Mouse (Mus musculus): ENCODE measurements around the gene Slc38a3.

Slc38a3 gene

DNA sequence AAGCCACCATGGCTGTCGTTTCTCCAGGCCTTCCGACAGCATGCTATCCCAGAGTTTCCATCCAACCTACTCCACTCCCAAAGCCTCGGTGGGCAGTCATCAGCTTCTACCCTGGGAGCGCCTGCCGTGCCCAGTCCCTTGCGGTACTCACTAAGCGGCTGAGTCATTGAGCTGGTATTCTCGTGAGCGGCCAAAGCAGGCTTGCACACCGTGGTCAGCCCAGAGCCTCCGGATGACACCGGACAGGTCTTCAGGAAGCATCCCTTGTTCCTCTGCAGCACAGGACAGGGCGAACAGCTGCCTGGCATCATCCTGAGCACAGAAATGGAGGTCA, 49.8 kb downstream of the Slc38a3 start:
- no peak for DNase-seq (ENCODE audit: low read depth, low spot score)

DNA sequence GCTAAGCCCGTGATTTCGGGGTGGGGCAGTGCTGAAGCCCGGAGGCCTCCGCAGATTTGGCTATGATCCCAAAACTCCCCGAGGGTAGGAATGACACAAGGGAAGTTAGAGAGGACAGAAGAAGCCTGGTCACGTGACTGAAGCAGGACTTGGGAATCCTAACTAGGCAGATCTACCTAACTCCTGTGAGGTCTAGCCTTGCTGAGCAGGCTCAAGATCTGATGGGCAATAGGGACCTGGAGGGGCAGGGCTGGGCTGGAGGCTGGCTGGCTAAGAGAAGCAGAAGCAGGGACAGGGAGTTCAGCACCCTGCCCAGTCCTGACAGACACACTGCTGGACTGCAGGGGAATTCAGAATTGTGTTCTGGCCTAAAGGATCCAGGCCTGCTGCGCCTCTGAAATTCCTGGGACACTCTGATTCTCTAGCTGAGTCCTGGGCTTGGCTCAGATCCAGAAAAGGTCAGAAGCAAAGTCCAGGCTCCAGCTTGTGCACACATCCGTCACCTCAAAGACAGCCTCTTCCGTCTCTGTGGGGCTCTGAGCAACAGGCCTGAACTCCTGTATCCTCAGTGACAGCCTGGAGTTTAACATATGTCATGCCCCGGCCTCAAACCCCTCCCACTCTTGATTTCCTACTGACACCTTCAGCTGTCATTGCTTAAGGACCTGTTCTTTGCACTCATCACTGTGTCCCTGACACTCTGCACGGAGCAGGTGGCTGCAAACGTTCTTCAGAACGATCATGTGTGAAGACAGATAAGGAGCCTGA, 50.4 kb downstream of the Slc38a3 start:
- DNase-seq (ENCODE audit: low read depth, low spot score), result no peak

DNA sequence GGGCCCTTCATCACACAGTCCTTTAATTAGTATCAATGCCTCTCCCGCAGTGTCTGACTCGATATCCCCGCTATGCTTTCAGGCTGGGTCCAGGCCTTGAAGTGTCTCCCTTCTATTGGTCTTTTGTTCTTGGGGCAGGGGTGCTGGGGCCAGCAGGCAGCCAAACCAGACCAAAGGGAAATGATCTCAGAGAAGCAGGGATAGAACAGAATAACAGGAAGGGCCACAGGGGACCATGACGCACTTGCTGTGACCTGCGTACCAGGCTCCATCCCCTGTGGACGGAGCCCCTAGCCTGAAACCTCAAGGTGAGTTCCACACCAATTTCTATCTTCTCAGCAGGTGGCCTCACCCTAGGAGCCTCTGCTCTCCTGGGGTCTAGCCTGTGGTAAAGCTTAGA, 51.2 kb downstream of the Slc38a3 start:
- DNase-seq (ENCODE audit: low read depth, low spot score), result no peak

DNA sequence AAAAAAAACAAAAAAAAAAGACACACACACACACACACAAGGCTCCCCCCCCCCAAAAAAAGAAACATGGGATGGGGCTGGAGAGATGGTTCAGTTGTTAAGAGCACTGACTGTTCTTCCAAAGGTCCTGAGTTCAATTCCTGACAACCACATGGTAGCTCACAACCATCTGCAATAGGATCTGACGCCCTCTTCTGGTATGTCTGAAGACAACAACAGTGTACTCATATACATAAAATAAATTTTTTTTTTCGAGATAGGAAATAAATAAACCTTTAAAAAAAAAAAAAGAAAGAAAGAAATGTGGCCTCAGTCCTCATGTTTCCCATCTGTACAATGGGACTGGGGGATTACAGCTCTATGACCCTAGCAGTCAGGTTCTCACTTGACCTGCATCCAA, 51.9 kb downstream of the Slc38a3 start:
- no peak for DNase-seq (ENCODE audit: low read depth, low spot score)

DNA sequence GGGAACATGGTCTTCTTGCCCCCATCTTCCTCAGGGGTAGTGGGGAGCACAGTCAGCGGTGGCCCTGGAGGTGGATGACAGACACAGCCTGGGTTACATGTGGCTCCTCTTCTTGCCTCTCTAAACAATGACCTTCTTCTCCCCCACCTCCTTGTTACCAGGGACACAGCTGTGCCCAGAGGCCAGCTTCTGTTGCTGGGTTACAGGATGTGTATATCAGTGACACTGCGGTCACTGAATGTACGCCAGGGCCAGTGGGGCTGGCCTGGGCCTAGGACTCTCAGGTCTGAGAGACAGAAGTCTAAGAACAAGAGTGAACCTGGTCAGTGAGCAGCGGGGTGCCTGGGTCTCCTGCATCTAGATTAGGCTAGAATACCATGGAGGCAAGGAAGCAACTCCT, 54.3 kb downstream of the Slc38a3 start:
- DNase-seq (ENCODE audit: low read depth, low spot score), result no peak

DNA sequence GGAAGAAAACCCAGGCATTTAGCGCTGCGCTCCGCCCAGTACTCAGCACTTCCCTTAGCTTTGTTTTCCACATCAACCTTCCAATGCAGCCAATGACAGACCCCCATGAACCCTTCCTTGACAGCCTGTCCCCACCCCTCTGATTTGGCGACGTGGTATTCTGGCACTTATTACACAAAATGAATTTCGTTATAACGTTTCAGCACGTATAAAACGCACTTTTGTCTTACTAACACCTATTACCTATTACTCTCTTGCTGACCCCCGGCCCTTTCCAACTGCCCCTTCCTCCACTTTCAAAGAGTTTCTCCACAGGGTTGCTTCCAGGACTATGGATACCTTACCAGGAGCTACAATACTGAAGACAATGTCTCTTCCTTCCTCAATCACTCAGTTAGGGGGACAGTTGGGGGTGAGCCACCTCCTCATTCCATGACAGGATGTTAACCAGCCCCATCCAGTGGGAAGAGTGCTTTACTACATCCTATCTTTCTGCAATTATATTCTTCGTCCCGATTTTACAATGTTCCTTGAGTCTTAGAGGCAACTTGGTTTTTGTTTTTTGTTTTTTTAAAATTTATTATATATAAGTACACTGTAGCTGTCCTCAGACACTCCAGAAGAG, 56.3 kb downstream of the Slc38a3 start:
- no peak for DNase-seq (ENCODE audit: low read depth, low spot score)

DNA sequence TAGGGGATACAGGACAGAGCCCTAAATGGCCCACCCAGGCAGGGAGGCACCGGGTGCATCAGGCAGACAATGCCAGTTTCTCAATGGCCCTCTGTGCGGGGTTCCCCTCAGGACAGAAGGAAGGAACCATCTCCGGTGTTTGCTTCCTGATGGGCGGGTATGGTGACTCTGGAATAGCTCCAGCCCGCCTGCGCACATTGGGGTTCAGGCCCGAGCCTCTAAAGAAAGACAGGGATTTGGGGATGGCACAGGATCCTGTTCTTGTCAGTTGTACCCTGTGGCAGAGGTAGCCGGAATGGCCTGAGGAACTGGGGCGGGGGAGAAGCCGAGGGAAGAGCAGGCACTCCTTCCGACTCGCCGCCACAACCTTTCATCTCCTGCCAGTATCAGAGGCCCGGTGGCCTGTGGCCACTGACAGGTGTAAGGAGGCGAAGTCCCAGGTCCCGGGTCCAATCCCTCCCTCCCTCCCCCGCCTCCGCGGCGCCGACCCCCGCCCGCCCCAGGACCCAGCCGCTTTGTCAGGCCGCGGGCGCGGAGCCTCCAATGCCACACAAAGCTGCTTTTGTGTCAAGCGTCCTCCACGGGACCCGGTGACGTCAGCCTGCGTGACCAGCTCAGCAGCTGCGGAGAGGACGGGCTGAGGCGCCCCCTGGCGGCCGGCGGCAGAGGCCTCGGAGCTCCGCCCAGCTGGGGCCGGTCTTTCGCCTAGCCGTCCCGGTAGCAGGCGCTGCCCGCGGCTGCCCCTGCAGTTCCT, 57.0 kb downstream of the Slc38a3 start:
- DNase-seq (ENCODE audit: low read depth, low spot score), result peak; percentile 95

DNA sequence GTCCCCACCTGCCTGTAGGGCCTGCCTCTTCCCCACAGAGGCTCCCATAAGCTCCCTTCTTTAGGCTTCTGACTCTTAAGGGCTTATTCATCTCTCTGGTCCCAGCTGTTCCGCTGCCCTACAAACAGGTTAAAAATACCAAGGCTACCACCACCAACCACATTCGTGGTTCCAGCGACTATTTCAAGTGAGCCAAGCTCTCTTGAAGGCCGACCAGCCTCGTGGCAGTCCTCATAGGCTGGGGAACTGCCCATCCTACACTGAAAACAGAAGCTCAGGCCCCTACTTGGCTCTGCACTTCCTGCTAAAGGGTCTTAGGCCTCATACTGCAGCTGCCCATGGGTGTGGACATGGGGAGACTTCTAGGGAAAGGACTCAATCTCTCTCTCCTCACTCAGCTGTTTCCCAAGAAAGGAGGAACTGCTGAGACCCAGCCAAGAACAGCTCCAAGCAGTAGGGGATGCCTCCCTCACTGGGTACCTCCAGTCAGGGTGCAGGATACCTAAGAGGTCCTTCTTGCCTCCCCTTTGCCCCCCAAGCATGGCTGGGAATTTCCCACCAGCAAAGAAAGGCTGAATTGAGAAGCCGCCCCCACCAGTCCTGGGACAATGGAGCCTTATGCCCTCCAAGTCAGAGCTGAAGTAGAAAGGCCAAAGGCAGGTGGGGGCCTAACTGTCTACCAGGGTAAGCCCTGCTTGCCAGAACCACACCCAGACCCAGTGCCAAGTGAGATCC, 57.7 kb downstream of the Slc38a3 start:
- DNase-seq (ENCODE audit: low read depth, low spot score), result no peak

DNA sequence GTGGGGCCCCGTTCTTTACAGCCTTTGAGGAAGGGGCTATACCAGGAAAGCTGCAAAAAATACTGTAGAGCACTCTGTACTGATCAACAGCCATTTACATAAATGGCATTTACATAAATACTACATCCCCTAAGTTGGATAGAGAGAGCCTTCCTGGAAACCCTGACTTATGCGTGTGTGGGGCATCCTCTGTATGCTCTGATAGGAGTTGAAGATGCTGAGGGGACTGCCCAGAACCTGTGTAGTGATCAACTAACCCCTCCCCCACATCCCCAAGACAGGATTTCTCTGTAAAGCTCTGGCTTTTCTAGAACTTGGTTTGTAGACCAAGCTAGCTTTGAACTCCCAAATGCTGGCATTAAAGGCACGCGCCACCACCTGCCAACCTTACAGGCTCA, 59.9 kb downstream of the Slc38a3 start:
- no peak for DNase-seq (ENCODE audit: low read depth, low spot score)

DNA sequence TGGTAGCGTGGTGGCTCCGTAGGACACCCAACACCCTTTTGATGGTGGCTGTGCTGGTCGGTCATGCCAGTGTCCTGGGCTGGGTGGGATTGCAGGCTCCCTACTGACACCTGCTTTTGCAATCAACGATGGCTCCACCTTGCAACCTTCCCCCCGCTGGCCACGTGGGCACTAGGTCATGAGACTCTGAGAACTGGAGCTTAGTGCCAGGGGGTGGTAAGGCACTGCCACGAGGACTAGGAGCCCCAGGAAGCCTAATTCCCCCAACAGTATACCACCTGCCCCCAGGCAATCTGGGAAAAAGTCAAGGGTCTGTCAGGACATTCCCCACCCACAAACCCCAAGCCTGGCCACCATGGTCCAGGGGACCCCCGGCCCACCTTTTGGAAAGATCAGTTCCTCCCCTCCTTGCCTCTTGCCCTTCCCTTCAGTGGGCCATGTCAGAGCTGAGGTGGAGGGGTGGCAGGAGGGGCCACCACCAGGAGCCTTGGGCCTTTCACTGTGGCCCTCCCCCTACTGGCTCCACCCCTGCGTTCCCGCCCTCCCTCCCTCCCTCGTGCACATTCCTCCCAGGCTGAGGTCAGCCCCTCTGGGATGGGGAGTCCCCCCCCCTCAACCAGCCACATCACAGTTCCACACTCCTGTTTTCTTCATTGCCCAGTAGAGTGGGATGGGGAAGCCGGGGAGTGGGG, 60.4 kb downstream of the Slc38a3 start, which contains the start of gene Sema3b:
Gene Sema3b (minus strand): TSS at position 489 of the 692 bp plus-strand sequence.
- no peak for DNase-seq (ENCODE audit: low read depth, low spot score)

DNA sequence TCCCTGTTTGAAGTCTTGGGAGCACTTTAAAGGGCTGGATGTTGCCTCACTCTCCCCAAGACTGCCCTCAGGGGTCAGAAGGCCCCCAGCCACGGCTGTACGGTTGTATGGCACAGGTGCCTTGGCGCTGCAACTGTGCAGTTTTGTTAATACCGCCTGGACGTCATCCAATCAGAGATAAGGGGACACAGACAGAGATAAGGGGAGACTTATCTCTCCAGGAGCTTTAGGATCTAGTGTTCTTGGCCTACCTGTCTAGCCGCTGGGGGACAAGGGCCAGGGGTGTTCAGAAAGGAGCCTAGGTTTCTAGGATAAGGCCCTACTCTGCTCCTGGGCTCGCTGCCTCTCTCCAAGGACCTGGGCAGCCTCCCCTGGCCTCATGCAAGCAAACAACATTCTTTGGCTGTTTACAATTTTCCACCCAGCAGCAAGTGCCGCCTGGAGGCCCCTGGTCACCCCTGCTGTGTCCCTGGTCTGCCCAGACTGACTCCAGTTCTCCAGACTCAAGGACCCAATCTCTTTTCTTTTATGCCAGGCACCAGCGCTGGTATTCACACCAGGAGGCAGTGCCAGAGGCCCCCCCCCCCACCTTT, 61.6 kb downstream of the Slc38a3 start:
- no peak for DNase-seq (ENCODE audit: low read depth, low spot score)

DNA sequence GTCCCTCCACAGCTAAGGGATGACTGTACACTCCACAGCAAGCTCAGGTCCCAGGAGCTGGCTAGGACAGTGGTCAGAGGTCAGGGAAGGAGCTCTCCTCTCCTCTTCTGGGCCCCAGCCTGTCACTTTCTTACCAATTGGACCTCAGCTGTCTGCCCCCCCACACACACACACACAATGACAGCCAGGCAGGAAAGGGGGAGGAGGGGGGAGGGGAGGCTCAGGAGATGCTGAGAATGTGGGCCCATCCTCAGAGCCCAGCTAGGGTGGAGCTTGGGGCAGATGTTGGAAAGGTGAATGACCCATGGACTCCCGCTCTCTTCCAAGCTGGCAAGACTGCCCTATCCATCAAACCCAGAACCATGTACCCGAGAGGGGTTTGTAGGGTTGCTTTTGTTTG, 62.3 kb downstream of the Slc38a3 start:
- no peak for DNase-seq (ENCODE audit: low read depth, low spot score)

DNA sequence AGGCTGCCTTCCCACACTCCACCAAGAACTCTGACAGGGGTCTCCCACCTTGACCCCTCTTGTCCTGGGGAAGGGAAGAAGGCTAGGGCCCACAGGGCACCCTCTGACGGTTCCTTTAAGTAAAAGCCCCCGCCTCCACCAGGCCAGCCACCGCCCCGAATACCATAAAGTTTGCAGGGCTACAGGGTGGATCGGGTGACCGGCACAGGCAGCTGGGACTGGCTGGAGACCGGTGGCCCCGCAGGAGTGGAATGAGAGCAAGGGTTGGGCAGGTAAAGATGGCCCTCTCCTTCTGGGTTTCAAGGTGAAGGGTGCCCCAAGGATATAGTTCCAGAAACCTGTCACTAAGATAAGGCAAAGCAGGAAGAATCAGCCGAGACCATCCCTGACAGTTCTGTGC, 62.7 kb downstream of the Slc38a3 start:
- no peak for DNase-seq (ENCODE audit: low read depth, low spot score)

DNA sequence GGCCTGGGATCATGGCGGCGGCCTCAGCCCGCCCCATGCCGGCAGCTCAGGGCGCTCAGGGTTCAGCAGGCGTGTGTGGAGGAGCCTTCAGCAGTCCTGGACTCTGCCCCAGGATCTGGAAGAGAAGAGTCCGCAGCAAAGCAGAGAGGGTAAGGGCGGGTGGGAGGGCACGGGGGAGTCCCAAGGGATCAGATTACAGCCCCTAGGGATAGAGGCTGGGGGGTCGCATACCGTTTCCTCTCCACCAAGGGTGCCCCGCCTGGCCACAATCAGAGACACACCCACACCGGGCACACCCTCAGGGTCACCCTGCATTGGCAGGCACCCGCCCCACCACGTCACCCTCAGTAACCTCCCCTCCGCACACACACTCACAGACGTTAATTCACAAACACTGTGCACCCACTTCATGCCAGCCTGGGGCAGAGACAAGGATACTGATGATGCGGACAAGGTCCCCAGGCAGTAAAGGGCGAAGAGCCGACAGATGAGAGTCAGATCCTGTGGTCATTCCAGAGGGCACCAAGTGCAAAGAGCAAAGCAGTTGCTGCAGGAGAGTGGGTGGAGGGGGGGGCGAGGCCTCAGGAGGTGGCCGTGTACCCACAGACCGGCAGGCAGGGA, 64.2 kb downstream of the Slc38a3 start:
- DNase-seq (ENCODE audit: low read depth, low spot score), result no peak

DNA sequence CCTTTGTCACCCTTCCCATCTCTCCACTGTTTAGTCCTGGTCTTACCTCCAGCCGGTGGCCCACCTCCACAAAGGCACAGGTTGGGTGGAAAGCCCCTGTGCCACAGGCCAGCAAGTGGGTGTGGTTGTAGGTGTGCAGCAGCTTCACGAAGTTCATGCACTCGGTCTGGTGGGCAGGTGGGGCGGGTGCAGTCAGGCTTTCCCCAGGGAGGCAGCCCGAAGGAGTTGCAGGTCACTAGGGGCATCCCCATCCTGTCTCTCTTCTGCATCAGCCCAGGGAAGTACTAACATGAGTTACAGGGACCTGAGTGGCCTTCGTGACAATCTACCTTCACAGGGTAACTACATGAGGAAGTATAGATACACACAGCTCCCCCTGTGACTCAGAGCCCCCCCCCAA, 66.1 kb downstream of the Slc38a3 start:
- DNase-seq (ENCODE audit: low read depth, low spot score), result no peak

DNA sequence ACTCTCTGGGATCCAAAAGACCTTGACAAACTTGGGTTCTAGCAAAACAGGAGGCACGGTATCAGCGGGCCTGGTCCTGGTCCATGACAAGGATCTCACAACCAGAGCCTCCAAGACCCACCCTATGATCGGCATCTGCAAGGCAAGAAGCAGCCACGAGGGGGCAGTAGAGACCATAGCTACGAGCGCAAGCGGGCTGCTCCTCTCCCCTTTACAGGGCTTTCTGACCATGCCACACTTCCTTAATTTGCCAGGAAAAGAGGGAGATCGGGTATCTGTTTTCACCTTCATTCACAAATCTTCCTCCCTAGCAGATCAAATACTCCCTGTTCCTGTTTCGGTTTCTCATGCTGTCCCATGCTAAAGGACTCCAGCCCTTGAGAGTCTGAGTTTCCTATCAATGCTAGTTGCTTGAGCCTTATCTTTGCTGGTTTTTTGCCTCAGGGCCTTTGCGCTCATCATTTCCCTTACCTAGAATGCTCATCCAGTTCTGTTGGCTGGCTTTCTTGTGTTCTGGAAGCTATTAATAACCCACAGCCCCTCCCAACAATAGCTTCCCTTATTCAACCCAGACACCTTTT, 67.2 kb downstream of the Slc38a3 start:
- DNase-seq (ENCODE audit: low read depth, low spot score), result peak; percentile 82

DNA sequence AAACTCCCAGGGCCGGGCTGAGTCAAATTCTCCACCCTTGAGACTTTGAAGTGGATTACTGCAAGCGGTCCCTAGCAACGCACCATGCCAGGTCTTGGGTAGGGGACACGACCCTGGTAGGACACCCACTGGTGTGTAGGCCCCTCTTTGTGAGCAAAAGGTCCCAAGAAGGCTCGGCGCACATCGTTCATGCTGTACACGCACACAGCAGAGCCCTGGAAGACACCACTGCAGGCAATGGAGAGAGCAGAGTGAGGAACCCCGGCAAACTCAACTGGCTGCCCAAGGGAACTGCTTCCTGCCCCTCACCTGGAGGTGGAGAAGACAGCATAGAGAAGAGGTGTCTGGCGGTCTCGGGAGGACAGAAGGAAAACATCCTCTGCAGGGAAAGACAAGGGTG, 68.1 kb downstream of the Slc38a3 start:
- DNase-seq (ENCODE audit: low read depth, low spot score), result no peak

DNA sequence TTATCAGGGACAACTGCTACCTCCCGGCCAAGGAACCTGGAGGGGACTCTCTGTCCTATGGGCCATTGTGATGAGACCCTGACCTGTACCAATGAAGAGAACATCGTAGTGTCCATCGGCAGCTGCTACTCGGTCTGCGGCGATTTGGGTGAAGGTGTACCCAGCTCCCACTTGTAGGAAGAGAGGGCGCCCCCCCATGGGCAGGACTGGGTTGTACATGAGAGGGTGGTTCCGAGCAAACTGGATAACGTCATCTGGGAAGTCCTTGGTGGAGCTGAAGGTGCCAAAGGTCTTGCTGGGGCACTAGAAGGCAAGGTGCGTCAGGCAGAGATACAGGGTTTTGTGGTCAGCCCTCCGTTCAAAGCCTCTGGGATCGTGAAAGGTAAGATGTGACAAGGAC, 68.6 kb downstream of the Slc38a3 start:
- DNase-seq (ENCODE audit: low read depth, low spot score), result no peak

Measured in CD4-positive helper T cell, adult 2 months (primary cell).